Mouse (Mus musculus) mouse embryonic stem cell (cell line): ENCODE measurements around the gene Rph3al.

Experiments used
- in situ Hi-C, 2 experiments: fragments of 300-500 bp; cut with MboI; formaldehyde crosslinking; loops; 1 replicate in 1 of 2; 3 replicates in 1 of 2; pipeline ENCODE4 v1.14.3; 2019 to 2020; ENCODE audit warnings: low sequenced_read_pairs in 2 of 2, low pct_unique_long_range_greater_than_20kb in 1 of 2, mixed read lengths in 1 of 2; ENCODE audit not compliant: unreplicated experiment in 1 of 2

Rph3al gene

DNA sequence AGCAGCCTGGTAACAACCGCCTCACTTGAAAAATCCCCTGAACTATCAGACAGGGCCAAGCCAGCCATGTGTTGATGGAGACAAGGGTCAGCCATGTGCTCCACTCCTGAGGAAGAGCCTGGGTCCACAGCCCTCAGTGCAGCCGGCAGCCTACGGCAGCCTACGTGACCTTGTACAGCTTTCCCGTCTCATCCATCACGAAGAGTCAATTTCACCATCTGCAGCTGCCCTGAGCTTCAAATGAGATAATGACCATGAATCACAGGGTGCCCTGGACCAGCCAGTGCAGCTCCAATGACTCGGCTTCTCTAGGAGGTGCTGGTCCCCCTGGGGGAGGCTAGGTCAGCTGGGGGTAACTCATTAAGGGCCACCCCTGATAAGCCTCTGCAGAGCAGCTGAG, 91.6 kb downstream of the Rph3al start:
- in situ Hi-C loops, result no loop called here

DNA sequence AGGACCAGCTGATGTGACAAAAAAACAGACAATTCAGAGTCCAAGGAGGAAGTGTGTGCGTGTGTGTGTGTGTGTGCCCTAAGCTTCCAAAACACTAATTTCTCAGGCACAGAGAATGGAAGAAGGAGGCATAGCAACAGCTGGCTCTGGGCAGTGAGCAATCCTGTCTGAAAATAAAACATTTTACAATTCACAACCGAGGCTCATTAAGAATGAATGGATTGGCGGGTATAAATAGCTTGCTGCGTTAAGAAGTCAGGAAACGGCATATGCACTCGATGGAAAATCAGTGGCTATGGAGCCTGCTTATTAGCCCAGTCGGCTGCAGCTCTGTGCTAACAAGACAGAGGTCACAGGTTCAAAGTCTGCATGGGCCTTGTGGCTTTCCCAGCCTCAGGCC, 92.6 kb downstream of the Rph3al start:
- in situ Hi-C loops, result no loop called here

DNA sequence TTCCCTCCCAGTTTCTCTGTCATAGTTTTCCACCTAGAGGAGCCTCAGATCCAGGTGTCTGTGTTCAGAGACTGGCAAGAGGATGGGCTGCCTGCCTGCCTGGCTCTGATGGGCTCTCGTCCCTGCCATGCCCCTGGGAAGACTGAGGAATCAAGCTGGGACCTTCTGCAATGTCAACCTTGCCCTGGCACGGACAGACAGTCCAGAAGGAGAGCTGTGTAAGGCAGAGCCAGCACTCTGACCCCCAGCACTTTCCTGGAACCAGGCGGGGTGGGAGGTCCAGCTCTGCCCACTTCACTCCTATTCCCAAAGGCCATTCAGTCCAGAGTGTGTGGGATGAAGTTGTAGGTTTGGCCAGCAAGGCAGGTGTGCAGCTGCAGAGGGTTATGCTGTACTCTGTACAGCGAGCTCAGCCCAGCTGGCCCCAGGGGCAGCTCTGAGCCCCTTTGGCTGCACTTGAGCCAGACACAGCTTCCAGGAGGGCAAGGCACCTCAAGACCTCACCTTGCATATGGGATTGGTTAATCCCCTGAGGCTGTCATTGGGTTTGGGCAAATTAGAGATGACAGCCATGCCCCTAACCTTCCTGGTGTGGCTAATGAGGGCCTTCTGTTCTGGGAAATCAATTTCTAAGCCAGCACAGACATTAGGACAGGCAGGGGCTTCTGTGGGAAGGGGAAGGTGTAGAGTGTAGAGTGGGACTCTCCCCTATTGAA, 95.2 kb downstream of the Rph3al start:
- in situ Hi-C loops, result no loop called here

DNA sequence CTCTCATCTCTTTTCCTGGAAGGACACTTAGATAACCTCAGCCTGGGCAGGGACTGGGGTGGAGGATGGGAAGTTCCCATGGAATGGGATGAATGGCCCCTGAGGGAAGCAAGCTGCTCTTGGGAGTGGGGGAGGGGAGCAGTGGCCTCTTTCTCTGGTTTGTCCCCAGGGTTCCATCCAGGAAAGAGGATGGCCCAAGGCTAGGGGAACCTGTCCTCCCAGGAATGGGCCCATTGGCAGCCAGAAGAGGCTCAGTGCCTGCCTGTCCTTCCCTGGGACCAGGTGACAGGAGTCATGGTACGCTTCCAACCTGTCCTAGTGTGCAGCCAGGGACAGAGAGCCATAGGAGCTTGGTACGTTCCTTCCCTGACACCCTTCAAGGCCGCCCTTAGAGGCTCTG, 96.7 kb downstream of the Rph3al start:
- in situ Hi-C loops, result no loop called here

DNA sequence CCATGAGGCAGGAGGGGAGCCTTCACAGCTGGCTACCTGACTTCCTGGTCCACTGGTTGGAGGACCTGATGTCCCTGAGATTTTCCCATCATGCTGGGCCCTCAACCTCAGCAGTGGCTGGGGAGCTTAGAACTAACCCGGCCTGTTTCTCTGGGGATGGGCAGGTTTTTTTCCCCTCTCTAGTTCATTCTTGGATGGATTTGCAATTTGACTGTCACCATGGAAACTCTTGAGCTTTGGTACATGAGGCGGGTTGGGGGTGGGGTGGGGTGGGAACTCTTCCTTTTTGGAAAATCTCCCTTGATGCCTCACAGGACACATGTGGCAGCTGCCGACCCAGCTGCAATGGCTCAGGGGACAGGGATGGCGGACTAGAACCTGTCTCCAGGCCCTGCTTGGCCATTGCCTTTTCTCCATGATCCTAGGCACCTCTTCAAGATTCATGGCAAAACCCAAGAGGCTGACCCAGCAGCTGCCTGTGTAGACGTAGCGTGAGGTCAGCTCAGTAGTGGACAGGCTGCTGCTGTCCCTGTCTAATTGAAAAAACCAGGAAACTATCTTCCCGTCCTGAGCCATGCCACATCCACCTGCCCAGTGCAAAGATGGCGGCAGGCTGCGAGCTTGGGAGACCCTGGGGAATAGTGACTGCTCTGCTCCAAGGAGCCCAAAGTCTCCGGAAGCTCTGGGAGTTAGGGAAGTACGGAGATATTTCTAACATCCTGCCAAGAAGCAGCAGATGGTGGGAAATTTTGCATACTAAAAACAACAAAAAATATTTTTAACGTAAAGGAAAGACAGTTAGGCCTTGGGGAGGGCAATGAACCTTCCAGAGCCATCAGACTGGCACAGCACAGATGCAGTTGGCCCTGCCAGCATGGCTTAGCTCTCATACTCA, 98.4 kb downstream of the Rph3al start:
- in situ Hi-C loops, result no loop called here

DNA sequence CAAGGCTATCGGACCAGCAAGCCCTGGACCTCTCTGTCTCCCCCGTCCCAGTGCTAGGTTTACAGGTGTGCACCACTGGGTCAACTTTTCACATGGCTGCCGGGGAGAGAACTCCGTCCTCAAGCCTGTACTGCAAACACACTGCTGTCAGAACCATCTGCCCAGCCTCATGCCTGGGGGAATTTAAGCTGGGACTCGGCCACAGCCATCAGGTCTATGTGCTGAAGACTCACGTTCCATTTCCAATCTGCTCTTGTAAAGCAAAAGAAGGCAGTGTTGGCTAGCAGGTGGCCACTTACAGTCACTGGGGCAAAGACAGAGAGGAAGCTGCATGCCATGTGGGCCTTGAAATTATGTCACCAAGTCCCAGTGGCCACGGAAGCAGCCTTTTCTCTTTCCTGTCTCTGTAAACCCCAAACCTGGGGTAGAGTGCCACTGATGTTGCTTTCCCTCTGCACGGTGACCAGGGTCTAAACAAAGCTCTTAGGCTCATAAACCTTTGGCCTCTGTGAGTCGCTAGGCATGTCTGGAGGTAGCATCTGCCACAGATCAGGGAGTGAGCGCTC, 99.3 kb downstream of the Rph3al start:
- in situ Hi-C loops, result no loop called here

DNA sequence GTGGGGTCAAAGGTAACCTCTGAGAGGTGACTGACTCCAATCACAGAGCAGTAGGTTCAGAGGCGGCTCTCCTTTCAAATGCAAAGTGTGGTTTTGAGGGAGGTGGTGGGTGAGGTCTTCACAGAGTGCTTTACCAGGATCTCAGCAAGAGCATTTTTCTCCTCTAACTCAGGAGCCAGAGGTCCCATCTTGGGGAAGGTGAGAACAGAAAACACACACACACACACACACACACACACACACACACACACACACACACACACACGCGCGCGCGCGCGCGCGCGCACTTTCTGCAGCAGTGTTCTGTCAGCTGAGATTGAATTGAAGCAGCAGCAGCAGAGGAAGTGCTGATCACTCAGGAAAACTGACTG, 102.0 kb downstream of the Rph3al start:
- in situ Hi-C loops, result no loop called here

DNA sequence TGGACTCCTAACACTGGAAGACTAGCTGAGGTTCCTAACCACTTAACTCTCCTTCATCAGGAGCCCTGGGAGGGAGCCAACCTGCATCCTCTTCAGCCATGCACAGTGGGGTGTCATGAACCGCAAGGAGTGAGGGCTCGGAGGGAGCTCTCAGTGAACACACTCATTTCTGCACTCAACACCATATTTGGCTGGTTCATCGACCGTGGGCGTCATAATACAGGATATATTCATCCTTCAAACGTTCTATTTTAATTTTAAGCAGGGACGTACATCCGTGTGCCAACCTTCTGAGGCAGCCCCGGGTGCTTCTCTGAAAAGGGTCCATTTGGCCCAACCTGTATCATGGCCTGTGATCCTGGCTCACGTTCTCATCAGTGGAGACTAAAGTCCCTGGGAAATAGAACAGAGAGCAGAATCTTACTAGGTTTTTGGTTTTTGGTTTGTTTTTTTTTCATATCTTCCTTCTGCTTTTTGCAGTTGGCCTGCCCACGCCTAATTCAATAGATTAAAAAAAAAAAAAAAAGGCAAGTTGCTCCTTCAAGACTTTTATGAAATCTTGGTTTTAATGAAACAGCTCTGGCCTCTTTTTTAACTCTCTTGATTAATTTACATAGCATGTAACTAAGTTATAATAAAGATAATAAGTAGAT, 102.5 kb downstream of the Rph3al start:
- in situ Hi-C loops, result no loop called here

DNA sequence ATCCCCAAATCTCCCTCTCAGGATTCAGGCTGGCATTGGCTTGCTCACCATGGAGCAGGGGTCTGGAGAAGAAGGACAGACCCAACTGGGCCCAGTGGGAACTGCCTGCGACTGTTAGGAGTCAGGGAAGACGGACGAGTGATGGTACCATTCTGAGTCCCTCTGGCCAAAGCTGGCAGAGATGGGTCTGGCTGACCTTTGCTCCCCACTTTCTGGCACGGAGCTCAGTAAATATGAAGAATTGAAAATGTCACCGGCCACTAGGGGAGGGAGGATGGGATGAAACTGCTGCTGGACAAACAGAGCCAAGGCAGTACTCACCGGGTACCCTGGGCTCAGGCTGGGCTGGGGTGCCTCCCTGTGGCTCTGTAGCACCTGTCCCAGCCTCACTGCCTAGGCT, 105.1 kb downstream of the Rph3al start:
- in situ Hi-C loops, result no loop called here

DNA sequence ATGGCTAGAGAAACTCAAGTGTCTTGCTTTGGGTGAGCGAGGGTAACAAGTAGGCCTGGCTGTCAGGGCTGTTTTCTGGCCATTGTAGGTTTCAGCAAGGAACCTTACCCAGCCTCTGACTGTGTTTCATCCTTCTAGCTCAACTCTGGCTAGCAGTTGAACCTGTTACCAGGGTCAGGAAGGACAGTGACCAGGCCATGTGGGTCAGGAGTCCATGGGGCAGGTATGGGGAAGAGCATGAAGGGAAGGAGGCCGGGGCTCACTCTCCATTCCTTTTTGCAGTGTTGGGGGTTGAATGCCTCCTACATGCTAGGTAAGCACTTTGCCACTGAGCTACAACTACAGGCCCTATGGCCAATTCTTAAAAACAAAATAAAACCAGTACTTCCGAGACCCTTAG, 107.8 kb downstream of the Rph3al start:
- in situ Hi-C loops, result no loop called here

DNA sequence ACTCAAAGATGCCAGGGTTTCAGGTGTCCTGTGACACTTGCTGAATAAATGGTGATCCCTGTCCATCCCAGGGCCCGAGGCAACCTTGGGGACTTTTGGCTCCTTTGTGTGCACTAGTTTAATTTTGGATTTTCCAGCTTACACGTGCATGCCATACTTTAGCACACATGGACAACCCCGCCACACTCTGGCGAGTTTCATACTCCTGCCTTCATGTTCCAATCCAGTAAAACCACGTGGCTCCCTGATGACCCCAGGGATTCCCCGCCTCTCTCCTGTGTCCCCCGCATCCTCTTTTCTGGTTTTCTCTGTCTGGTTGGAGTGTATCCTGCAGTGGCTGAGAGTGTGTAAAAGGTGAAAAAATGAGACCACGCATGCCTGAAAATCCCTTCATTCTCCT, 110.8 kb downstream of the Rph3al start:
- in situ Hi-C loops, result no loop called here

DNA sequence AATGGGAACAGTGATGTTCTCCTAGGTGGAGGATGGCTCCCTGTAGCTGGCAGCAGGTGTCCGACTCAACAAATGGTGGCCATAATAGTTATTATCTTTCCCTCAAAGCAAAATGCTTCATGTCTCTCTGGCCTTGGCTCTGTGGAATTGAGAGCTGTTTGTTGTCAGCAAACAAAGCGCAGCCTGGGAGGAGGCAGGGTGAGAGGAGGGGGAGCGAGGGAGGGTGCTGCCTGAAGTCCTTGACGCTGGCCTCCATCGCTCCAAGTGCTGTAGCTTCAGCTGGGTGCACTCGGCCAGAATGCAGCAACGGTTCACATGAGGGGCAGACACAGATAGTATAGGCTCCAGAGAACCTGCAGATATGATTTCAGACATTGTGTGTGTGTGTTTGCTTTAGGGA, 114.7 kb downstream of the Rph3al start:
- in situ Hi-C loops, result no loop called here

DNA sequence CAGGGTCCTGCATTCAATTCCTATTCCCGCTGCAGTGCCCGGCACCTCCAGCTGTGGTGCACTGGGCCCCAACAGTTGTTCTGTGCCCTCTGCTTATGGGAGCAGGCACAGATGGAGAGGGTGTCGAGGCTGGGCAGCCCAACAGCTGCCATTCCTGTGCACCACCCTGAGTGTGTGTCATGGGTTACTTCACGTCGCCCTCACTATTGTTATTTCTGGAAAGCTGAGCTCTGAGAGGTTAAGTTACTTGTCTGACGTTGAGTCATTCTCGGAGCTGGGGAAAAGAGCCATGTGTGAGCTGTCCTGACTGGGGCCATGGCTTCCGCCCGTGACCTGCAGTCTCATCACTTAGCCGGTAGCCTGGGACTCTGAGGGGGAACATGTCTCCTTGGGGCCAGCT, 125.1 kb downstream of the Rph3al start:
- in situ Hi-C loops, result no loop called here

DNA sequence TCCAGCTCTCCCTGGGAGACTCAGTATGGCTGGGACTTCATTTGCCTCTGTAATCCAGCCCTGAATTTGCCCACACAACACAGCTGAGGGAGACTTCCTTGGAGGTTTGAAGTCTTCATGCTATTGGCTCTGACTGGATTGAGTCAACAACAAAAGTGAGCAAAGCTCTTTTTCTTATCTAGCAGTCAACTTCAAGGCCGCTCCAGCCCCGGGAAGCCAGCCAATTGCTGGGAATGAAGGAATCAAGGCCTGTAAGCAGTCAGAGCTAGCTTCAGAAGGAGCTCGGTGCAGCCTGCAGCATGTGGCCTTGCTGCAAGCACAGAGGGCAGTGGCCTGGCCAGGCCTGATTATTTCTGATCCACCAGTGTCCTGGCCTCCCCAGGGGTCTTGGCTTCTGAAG, 126.3 kb downstream of the Rph3al start:
- in situ Hi-C loops, result no loop called here

DNA sequence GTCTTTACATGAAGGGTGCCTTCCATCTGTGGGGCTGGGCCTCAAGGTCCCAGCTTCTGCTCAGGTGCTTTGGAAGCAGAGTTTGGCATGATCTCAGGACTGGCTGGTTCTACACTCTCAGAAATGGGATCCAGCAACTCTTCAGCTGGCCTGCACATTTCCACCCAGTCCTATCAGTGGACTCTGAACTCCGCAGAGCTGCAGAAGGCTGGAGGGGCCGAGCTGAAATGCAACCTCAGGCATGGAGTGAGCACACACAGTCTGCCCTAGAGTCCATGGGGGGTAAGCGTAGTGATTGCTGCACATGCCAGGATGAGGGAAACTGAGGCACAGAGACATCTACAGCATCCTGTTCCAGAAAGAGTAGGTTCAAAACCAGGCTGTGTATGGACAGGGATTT, 127.7 kb downstream of the Rph3al start:
- in situ Hi-C loops, result no loop called here

DNA sequence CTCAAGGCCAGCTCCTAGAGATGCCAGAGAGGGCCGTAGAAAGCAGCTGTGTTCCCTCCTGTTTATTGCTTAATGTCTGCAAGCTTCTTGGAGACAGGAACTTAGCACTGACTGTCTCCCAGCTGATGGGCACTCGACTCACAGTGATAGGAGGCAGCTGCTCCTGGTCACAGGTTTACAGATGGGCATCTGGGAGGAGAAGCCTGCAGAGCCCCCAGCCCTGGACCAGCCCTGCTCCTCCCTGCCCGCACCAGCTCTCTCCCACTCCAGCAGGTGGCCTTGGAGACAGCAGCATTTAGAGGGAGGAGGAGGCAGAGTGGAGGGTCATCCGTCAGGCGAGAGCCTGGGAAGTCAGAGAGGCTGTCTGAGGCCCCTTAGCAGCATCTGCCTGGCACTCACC, 130.7 kb downstream of the Rph3al start:
- in situ Hi-C loops, result no loop called here

DNA sequence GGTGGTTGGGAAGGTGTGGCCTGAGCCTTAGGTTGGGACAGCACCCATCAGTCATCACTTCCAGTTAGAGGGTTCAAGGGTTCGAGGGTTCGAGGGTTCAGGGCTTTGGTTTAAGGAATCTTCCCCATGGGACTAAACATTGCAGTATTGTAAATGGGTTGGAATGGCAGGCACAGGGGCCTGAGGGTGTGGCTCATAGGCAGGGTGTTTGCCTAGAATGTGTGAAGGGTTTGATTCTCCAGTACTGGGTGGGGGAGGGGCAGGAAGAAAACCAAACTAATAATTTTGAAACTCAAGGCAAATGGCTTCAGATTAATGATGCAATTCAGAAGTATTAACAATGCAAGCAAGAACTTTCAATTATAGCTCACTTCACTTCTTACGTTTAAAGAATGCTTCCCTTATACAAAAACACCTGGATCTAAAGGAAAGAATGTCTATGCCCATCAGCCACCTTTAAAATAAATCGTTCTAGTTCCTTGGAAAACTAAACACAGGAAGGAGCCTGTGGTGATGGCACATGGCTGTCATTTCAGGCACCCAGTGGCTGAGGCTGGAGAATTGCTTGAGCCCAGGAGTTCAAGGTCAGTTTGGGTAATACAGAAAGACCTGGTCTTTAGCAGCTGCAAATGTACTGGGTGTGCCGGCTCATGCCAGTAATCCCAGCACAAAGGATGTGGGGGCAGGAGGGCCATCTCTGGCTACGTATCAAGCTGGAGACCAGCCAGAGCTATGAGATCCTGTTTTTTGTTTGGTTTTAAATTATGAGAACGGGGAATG, 136.3 kb downstream of the Rph3al start:
- in situ Hi-C loops, result no loop called here

DNA sequence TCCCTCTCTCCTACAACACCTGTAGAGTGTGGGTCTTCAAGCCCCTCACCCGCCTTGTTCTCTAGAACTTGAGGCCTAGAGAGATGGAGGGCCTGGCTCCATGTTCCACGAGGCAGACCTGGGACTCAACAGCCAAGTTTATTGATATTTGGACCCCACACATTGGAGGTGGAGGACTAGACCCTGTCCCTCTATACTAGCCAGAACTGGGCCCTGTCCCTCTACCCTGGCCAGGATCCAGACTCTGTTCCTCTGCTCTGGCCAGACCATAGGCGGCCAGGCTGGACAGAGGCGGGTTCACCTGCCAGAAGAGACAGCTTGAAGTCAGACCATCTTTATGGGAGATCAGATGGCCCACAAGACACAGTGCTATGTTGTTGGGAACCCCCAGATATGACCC, 136.9 kb downstream of the Rph3al start:
- in situ Hi-C loops, result no loop called here
